Mouse (Mus musculus) embryonic facial prominence, embryonic 13.5 days (tissue): ENCODE data around the gene Kif18b. TPM values are rescaled to one million over a fixed set of nuclear protein-coding genes. Genes with fewer than 3 reads are reported as not detected.

Source experiments
- ATAC-seq: fragments of 200-750 bp; cut with Nextera tagmentation; 2 replicates; pipeline ENCODE4 v1.8.0; 2017; ENCODE audit warnings: low read depth; ENCODE audit not compliant: insufficient number of reproducible peaks, insufficient read depth, low FRiP score, low TSS enrichment
- H3K27ac ChIP-seq: fragments of 300-500 bp; sonication (generic); 2 replicates; pipeline ENCODE4 v1.5.1; 2015; ENCODE audit warnings: moderate library complexity, mild to moderate bottlenecking, inconsistent platforms
- H3K27me3 ChIP-seq: fragments of 300-500 bp; sonication (generic); 2 replicates; pipeline ENCODE4 v1.6.1; 2015; ENCODE audit warnings: mild to moderate bottlenecking, inconsistent platforms
- H3K36me3 ChIP-seq: fragments of 300-500 bp; sonication (generic); 2 replicates; pipeline ENCODE4 v1.6.1; 2015; ENCODE audit warnings: mild to moderate bottlenecking, inconsistent platforms
- H3K4me1 ChIP-seq: fragments of 300-500 bp; sonication (generic); 2 replicates; pipeline ENCODE4 v1.6.1; 2015; ENCODE audit warnings: inconsistent platforms
- H3K4me2 ChIP-seq: fragments of 300-500 bp; sonication (generic); 2 replicates; pipeline ENCODE4 v1.6.1; 2015; ENCODE audit warnings: moderate library complexity, mild to moderate bottlenecking, inconsistent platforms
- H3K4me3 ChIP-seq: fragments of 300-500 bp; sonication (generic); 2 replicates; pipeline ENCODE4 v1.5.1; 2015; ENCODE audit warnings: mild to moderate bottlenecking, inconsistent platforms
- H3K9ac ChIP-seq: fragments of 300-500 bp; sonication (generic); 2 replicates; pipeline ENCODE4 v1.6.1; 2015; ENCODE audit warnings: mild to moderate bottlenecking, inconsistent platforms
- H3K9me3 ChIP-seq: fragments of 300-500 bp; sonication (generic); 2 replicates; pipeline ENCODE4 v1.6.1; 2016; ENCODE audit warnings: inconsistent platforms
- WGBS: fragments of 180-500 bp; shearing (Covaris S2); methylation state at CpG from one replicate; pipeline ENCODE4 v1.1.7; 2015; ENCODE audit warnings: mixed read lengths; 5-methylcytosine and 5-hydroxymethylcytosine counted together
- polyA plus RNA-seq: library from polyadenylated mRNA; unstranded; fragments of >200 nt; fragmentation: Nextera tagmentation; extraction: Ambion mirVana; gene quantifications from 2 replicates; pipeline ENCODE4 v1.2.1, GENCODE M21; 2015

Gene Kif18b
- 11.0 and 12.8 TPM in 2 replicates for polyA plus RNA-seq

GRCm38 (mm10) chr11:102924557-102925350 lies at the start of gene Kif18b:
Gene Kif18b (minus strand): TSS chr11:102925124.
- ATAC-seq, result peak; percentile 86
- H3K4me2 ChIP-seq, result peak within 1 kb of the TSS; percentile 82
- H3K27me3 ChIP-seq, result no peaks in the 10 kb centered on the region
- WGBS, result under 1% methylated on average over 62 of the region's 62 CpGs
- H3K27ac ChIP-seq, result peak within 1 kb of the TSS; percentile 88
- peaks cover 19% of the 10 kb centered on the region; the same call in 1 of the 2 replicates for H3K4me1 ChIP-seq
- H3K36me3 ChIP-seq, result peaks cover 6% of the 10 kb centered on the region
- H3K9ac ChIP-seq, result peak within 1 kb of the TSS; percentile 77
- H3K9me3 ChIP-seq, result no peaks in the 10 kb centered on the region
- H3K4me3 ChIP-seq, result peak within 1 kb of the TSS; percentile 73

- Histone ChIP-seq H3K27me3 (peaks cover 23% of the 10 kb centered on the region), H3K27ac (no peak overlapping the region), H3K4me2 (no peak overlapping the region), H3K9me3 (no peaks in the 10 kb centered on the region), H3K9ac (no peak overlapping the region), H3K4me1 (peaks cover 12% of the 10 kb centered on the region), H3K4me3 (no peak overlapping the region), H3K36me3 (no peaks in the 10 kb centered on the region)
- 67% methylated on average over 1 of the region's 1 CpGs for WGBS
- no peak for ATAC-seq
Observed at GRCm38 (mm10) chr11:102972326-102972725, 47.4 kb upstream of the Kif18b start.

DNA sequence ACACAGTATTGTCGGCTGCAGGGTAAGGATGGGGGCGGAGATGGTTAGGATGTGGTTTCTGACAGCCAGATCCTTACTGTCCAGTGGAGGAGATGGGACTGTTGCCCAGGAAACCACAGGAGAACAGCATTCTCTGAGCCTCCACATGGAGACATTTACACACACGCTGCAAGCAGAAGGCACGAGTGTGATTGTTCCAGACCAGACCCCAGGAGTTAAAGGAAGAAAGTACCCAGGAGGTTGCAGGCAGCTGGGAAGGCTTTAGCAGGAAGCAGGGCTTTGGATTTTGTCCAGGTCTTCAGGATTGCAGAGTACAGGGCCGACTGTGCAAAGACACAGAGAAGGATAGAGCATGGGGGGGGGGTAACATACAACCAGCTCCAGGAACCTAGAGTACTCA lies 46.7 kb upstream of the Kif18b start:
- Histone ChIP-seq H3K9ac (no peak overlapping the region), H3K36me3 (no peaks in the 10 kb centered on the region), H3K27ac (peak overlapping the region; percentile 5; the same call in 1 of the 2 replicates), H3K4me1 (peaks cover 12% of the 10 kb centered on the region), H3K4me2 (no peak overlapping the region), H3K27me3 (peaks cover 30% of the 10 kb centered on the region), H3K9me3 (no peaks in the 10 kb centered on the region), H3K4me3 (no peak overlapping the region)
- 31% methylated on average over 5 of the region's 5 CpGs for WGBS
- no peak for ATAC-seq

DNA sequence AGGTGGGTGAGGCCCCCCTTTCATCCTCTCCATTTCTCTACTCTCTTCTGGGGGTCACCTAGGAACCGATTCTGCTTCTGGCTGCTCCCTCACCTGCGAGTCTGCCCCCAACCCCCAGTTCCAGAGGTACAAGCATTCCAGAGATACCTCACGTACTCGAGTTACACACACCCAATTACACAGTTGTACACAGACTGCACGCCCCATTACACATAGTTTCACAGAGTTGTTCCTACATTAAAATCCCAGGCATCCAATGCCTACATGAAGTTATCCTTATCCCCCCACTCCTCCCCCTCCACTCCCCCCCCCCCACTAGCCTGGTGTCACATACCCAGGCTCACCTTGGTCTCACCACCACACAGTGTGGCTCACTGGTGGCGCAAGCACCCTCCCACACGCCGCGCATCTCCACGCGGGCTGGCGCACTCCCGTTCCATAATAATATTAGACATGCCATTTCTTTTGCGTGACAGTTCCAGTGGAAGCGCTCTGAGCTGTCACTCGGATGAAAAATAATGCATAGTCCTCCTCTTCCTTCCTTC lies 39.7 kb upstream of the Kif18b start:
- peak; percentile 27; the same call in 1 of the 2 replicates for ATAC-seq
- H3K27me3 ChIP-seq, result peaks cover 35% of the 10 kb centered on the region
- WGBS, result 59% methylated on average over 16 of the region's 16 CpGs

DNA sequence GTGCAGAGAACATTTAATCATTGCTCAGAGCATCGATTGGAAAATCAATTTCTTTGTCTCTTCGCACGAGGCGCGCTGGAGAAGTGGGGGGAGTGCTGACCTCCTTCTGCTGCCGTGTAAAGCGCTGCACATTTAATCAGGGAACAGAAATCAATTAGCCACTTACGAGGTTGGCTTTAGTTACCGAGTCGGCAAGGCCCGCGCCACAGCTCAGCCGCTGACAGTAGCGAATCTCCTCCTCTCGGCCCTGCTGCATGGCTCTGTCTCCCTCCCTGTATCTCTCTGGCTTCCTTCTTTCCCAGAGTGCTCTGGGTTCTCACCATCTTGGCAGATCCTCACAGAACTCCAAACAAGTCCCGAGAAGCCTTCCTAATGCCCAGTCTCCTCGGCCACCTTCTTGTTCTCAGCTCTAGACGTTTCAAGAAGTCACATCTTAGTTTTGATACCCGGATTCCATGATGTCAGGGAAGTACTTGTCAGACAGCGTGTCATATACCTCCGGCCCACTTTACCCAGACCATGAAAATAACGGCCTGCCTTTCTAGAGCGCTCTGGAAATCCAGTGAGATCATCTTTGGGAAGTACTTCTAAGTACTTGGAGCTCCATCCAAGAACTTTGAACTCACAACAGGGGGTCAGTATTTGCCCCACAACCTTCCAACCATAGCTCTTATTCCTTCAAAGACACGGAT lies 39.1 kb upstream of the Kif18b start:
- peaks cover 35% of the 10 kb centered on the region for H3K27me3 ChIP-seq
- peaks cover 23% of the 10 kb centered on the region for H3K4me1 ChIP-seq
- ATAC-seq, result no peak
- H3K4me2 ChIP-seq, result peak overlapping the region; percentile 48
- no peaks in the 10 kb centered on the region for H3K36me3 ChIP-seq
- H3K9me3 ChIP-seq, result no peaks in the 10 kb centered on the region
- peak overlapping the region; percentile 28; the same call in 1 of the 2 replicates for H3K27ac ChIP-seq
- H3K9ac ChIP-seq, result peak overlapping the region; percentile 54
- 18% methylated on average over 24 of the region's 24 CpGs for WGBS
- H3K4me3 ChIP-seq, result peak overlapping the region; percentile 19; the same call in 1 of the 2 replicates

More for the DNA sequence above, 39.7 kb upstream of the Kif18b start:
- no peak overlapping the region for H3K4me2 ChIP-seq
- H3K36me3 ChIP-seq, result no peaks in the 10 kb centered on the region
- H3K9me3 ChIP-seq, result no peaks in the 10 kb centered on the region
- no peak overlapping the region for H3K4me3 ChIP-seq
- peaks cover 23% of the 10 kb centered on the region for H3K4me1 ChIP-seq
- H3K9ac ChIP-seq, result no peak overlapping the region
- no peak overlapping the region for H3K27ac ChIP-seq

GRCm38 (mm10) chr11:102963246-102963854 lies 38.4 kb upstream of the Kif18b start:
- no peak for ATAC-seq
- peaks cover 31% of the 10 kb centered on the region for H3K27me3 ChIP-seq
- H3K4me1 ChIP-seq, result peaks cover 23% of the 10 kb centered on the region
- peak overlapping the region; percentile 19 for H3K4me3 ChIP-seq
- H3K4me2 ChIP-seq, result peak overlapping the region; percentile 48
- 7% methylated on average over 16 of the region's 16 CpGs for WGBS
- H3K36me3 ChIP-seq, result no peaks in the 10 kb centered on the region
- no peak overlapping the region; the same call in 1 of the 2 replicates for H3K27ac ChIP-seq
- no peaks in the 10 kb centered on the region for H3K9me3 ChIP-seq
- peak overlapping the region; percentile 54 for H3K9ac ChIP-seq

GRCm38 (mm10) chr11:102962861-102963245 lies 37.9 kb upstream of the Kif18b start:
- no peak for ATAC-seq
- no peak overlapping the region; the same call in 1 of the 2 replicates for H3K27ac ChIP-seq
- no peaks in the 10 kb centered on the region for H3K36me3 ChIP-seq
- peak overlapping the region; percentile 54; the same call in 1 of the 2 replicates for H3K9ac ChIP-seq
- H3K4me2 ChIP-seq, result peak overlapping the region; percentile 48
- H3K27me3 ChIP-seq, result peaks cover 28% of the 10 kb centered on the region
- peaks cover 23% of the 10 kb centered on the region for H3K4me1 ChIP-seq
- H3K9me3 ChIP-seq, result no peaks in the 10 kb centered on the region
- 29% methylated on average over 7 of the region's 7 CpGs for WGBS
- 0 out of 2 replicates have a peak overlapping the region, but pooled peaks have one; percentile 19 for H3K4me3 ChIP-seq

- H3K27ac ChIP-seq, result no peak overlapping the region
- H3K9me3 ChIP-seq, result no peaks in the 10 kb centered on the region
- no peak overlapping the region for H3K9ac ChIP-seq
- H3K36me3 ChIP-seq, result no peaks in the 10 kb centered on the region
- H3K4me3 ChIP-seq, result no peak overlapping the region
- peaks cover 23% of the 10 kb centered on the region for H3K4me1 ChIP-seq
- H3K27me3 ChIP-seq, result peaks cover 18% of the 10 kb centered on the region
- ATAC-seq, result no peak
- 91% methylated on average over 4 of the region's 4 CpGs for WGBS
- H3K4me2 ChIP-seq, result no peak overlapping the region
Observed at GRCm38 (mm10) chr11:102961082-102961481, 36.2 kb upstream of the Kif18b start.

DNA sequence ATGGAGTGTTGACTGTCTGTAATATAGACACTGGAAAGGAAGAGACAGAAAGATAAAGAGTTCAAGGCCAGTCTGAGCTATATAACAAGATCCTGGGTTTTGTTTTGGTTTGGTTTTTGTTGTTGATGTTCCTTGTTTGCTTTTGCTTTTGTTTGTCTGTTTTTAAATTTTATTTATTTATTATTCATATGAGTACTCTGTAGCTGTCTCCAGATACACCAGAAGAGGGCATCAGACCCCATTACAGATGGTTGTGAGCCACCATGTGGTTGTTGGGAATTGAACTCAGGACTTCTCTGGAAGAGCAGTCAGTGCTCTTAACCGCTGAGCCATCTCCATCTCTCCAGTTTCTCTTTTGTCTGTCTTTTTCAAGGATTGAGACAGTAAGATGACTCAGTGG lies 33.9 kb upstream of the Kif18b start:
- Histone ChIP-seq H3K27ac (no peak overlapping the region), H3K4me3 (no peak overlapping the region), H3K36me3 (no peaks in the 10 kb centered on the region), H3K9me3 (no peaks in the 10 kb centered on the region), H3K4me2 (no peak overlapping the region), H3K27me3 (peaks cover 20% of the 10 kb centered on the region), H3K9ac (no peak overlapping the region), H3K4me1 (peaks cover 17% of the 10 kb centered on the region)
- no peak for ATAC-seq
- 83% methylated on average over 1 of the region's 1 CpGs for WGBS

DNA sequence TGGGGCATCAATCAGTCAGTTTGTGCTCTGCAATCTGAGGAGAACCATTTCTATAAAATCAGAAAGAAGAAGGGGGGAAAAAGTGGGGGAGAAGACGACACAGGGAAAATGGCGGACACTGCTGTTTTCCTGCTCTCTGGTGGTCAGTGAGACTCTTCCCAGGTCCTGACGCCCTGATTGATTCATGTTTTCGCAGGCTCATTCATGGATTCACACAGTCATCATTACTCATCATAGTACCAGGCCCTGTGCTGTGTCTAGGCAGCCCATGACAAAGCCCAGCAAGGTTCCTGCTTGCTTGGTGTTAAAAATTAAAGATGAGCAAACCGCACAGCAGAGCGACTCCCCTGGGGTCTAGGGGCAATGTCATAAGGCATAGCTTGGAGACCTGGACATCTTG lies 33.5 kb upstream of the Kif18b start:
- Histone ChIP-seq H3K27ac (no peak overlapping the region), H3K9me3 (no peaks in the 10 kb centered on the region), H3K4me3 (no peak overlapping the region), H3K27me3 (peaks cover 22% of the 10 kb centered on the region), H3K4me1 (peaks cover 13% of the 10 kb centered on the region), H3K36me3 (no peaks in the 10 kb centered on the region), H3K9ac (no peak overlapping the region), H3K4me2 (no peak overlapping the region)
- ATAC-seq, result no peak
- 88% methylated on average over 6 of the region's 6 CpGs for WGBS

GRCm38 (mm10) chr11:102957692-102958091 lies 32.8 kb upstream of the Kif18b start:
- ATAC-seq, result no peak
- no peaks in the 10 kb centered on the region for H3K9me3 ChIP-seq
- H3K27me3 ChIP-seq, result peaks cover 28% of the 10 kb centered on the region
- H3K9ac ChIP-seq, result no peak overlapping the region
- no peaks in the 10 kb centered on the region for H3K36me3 ChIP-seq
- H3K4me1 ChIP-seq, result peaks cover 10% of the 10 kb centered on the region
- no peak overlapping the region for H3K4me2 ChIP-seq
- 85% methylated on average over 8 of the region's 8 CpGs for WGBS
- H3K4me3 ChIP-seq, result no peak overlapping the region
- no peak overlapping the region for H3K27ac ChIP-seq
